Mouse (Mus musculus) myocyte (in vitro differentiated cells): ENCODE measurements at regions not wholly inside any gene's neighbourhood (a gene's known extent, or its start where the extent isn't known, plus 50 kb on each side); places are given as distances from the start of the nearest gene placed in this dataset.

Source experiments
- H3K27me3 ChIP-seq: one replicate; pipeline ENCODE4 v1.6.1; 2011; ENCODE audit not compliant: control insufficient read depth, insufficient read depth, insufficient read length
- H3K36me3 ChIP-seq: one replicate; pipeline ENCODE4 v1.6.1; 2011; ENCODE audit not compliant: control insufficient read depth, insufficient read depth
- H3K4me2 ChIP-seq: one replicate; pipeline ENCODE4 v1.6.1; 2011; ENCODE audit warnings: low read depth, control low read depth
- H3K4me3 ChIP-seq: one replicate; pipeline ENCODE4 v1.5.1; 2011; ENCODE audit warnings: mild to moderate bottlenecking, control low read depth, moderate library complexity
- H3K79me2 ChIP-seq: one replicate; pipeline ENCODE4 v1.6.1; 2011; ENCODE audit not compliant: control insufficient read depth, insufficient read depth
- H3ac ChIP-seq: one replicate; pipeline ENCODE4 v1.6.1; 2011; ENCODE audit not compliant: control insufficient read depth, insufficient read length
- CEBPB ChIP-seq: IDR thresholded peaks from 2 replicates; pipeline ENCODE4 v1.6.1; 2011; ENCODE audit warnings: mild to moderate bottlenecking, moderate library complexity; ENCODE audit not compliant: poor library complexity, insufficient read depth, severe bottlenecking
- E2F4 ChIP-seq: IDR thresholded peaks from one replicate; pipeline ENCODE4 v1.6.1; 2011; ENCODE audit warnings: mild to moderate bottlenecking, control low read depth, moderate library complexity; ENCODE audit not compliant: insufficient read depth
- MAX ChIP-seq: IDR thresholded peaks from one replicate; pipeline ENCODE4 v1.6.1; 2011; ENCODE audit warnings: low read depth, mild to moderate bottlenecking, control low read depth
- MYOD1 ChIP-seq, 3 experiments: IDR thresholded peaks; one replicate each; pipeline ENCODE4 v1.6.1; 2011; ENCODE audit warnings: control low read depth in 2 of 3, low read depth in 2 of 3, mild to moderate bottlenecking in 2 of 3, moderate library complexity in 1 of 3; ENCODE audit not compliant: insufficient read length in 2 of 3, control insufficient read depth in 1 of 3
- MYOG ChIP-seq, 3 experiments: IDR thresholded peaks; one replicate each; pipeline ENCODE4 v1.6.1; 2011; ENCODE audit warnings: control low read depth in 2 of 3, low read depth in 2 of 3, mild to moderate bottlenecking in 2 of 3; ENCODE audit not compliant: insufficient read length in 2 of 3, control insufficient read depth in 1 of 3, insufficient read depth in 1 of 3
- POLR2A ChIP-seq: IDR thresholded peaks from one replicate; pipeline ENCODE4 v1.6.1; 2011; ENCODE audit warnings: low read depth, mild to moderate bottlenecking, control low read depth, moderate library complexity; ENCODE audit not compliant: insufficient read length
- POLR2AphosphoS2 ChIP-seq: IDR thresholded peaks from one replicate; pipeline ENCODE4 v1.6.1; 2011; ENCODE audit warnings: low read depth, control low read depth; ENCODE audit not compliant: insufficient read length
- REST ChIP-seq: IDR thresholded peaks from one replicate; pipeline ENCODE4 v1.6.1; 2011; ENCODE audit warnings: mild to moderate bottlenecking, control low read depth, moderate library complexity; ENCODE audit not compliant: insufficient read depth, insufficient read length
- SRF ChIP-seq: IDR thresholded peaks from one replicate; pipeline ENCODE4 v1.6.1; 2011; ENCODE audit warnings: low read depth; ENCODE audit not compliant: control insufficient read depth, insufficient read length
- TCF12 ChIP-seq: IDR thresholded peaks from one replicate; pipeline ENCODE4 v1.6.1; 2011; ENCODE audit warnings: mild to moderate bottlenecking, control low read depth; ENCODE audit not compliant: poor library complexity, insufficient read depth, severe bottlenecking
- TCF3 ChIP-seq: IDR thresholded peaks from one replicate; pipeline ENCODE4 v1.6.1; 2011; ENCODE audit warnings: low read depth, control low read depth; ENCODE audit not compliant: insufficient read length
- USF1 ChIP-seq: IDR thresholded peaks from one replicate; pipeline ENCODE4 v1.6.1; 2011; ENCODE audit warnings: low read depth, mild to moderate bottlenecking, control low read depth, moderate library complexity

GRCm38 (mm10) chr6:133904501-133904900 lies 50.9 kb upstream of the Kap start:
- Histone ChIP-seq H3K27me3 (no peaks in the 10 kb centered on the region), H3ac (no peak overlapping the region), H3K79me2 (no peaks in the 10 kb centered on the region), H3K4me2 (no peak overlapping the region), H3K4me3 (no peak overlapping the region), H3K36me3 (no peaks in the 10 kb centered on the region)
- no peak for TF ChIP-seq POLR2A

- TF ChIP-seq REST (no peak), MYOG (IDR thresholded peaks at IDR 0.05; ENCODE audit: control insufficient read depth in 1 of 3, insufficient read depth in 1 of 3, insufficient read length in 2 of 3, low read depth in 2 of 3) (no peak), CEBPB (no peak), MAX (no peak), TCF12 (no peak), E2F4 (no peak), MYOD1 (IDR thresholded peaks at IDR 0.05; ENCODE audit: control insufficient read depth in 1 of 3, insufficient read length in 2 of 3, low read depth in 2 of 3) (no peak), SRF (no peak), USF1 (no peak), POLR2AphosphoS2 (no peak), POLR2A (no peak), TCF3 (no peak)
- Histone ChIP-seq H3K79me2 (no peaks in the 10 kb centered on the region), H3K27me3 (no peaks in the 10 kb centered on the region), H3K36me3 (no peaks in the 10 kb centered on the region), H3K4me3 (no peak overlapping the region), H3ac (no peak overlapping the region), H3K4me2 (no peak overlapping the region)
Observed at GRCm38 (mm10) chr6:133934667-133935066, 81.1 kb upstream of the Kap start.

GRCm38 (mm10) chr6:133935671-133936070 lies 82.1 kb upstream of the Kap start:
- H3K36me3 ChIP-seq, result no peaks in the 10 kb centered on the region
- no peak overlapping the region for H3ac ChIP-seq
- H3K4me2 ChIP-seq, result no peak overlapping the region
- no peak overlapping the region for H3K4me3 ChIP-seq
- TF ChIP-seq USF1 (no peak), MYOD1 (IDR thresholded peaks at IDR 0.05; ENCODE audit: control insufficient read depth in 1 of 3, insufficient read length in 2 of 3, low read depth in 2 of 3) (no peak), E2F4 (no peak), SRF (no peak), CEBPB (no peak), MAX (no peak), TCF3 (no peak), POLR2AphosphoS2 (no peak), POLR2A (no peak), TCF12 (no peak), MYOG (IDR thresholded peaks at IDR 0.05; ENCODE audit: control insufficient read depth in 1 of 3, insufficient read depth in 1 of 3, insufficient read length in 2 of 3, low read depth in 2 of 3) (no peak), REST (no peak)
- no peaks in the 10 kb centered on the region for H3K79me2 ChIP-seq
- H3K27me3 ChIP-seq, result no peaks in the 10 kb centered on the region

GRCm38 (mm10) chr6:133959902-133960634 lies 75.4 kb upstream of the Etv6 start:
- Histone ChIP-seq H3ac (no peak overlapping the region), H3K27me3 (no peaks in the 10 kb centered on the region), H3K4me2 (peak overlapping the region; percentile 22), H3K36me3 (no peaks in the 10 kb centered on the region), H3K4me3 (no peak overlapping the region), H3K79me2 (no peaks in the 10 kb centered on the region)
- TF ChIP-seq TCF3 (no peak), MYOG (IDR thresholded peaks at IDR 0.05; ENCODE audit: control insufficient read depth in 1 of 3, insufficient read depth in 1 of 3, insufficient read length in 2 of 3, low read depth in 2 of 3) (no peak), REST (no peak), MYOD1 (IDR thresholded peaks at IDR 0.05; ENCODE audit: control insufficient read depth in 1 of 3, insufficient read length in 2 of 3, low read depth in 2 of 3) (peak in 1 of 3 experiments; percentile 9), POLR2AphosphoS2 (no peak)

- Histone ChIP-seq H3ac (no peak overlapping the region), H3K36me3 (no peaks in the 10 kb centered on the region), H3K4me3 (no peak overlapping the region), H3K27me3 (no peaks in the 10 kb centered on the region), H3K4me2 (no peak overlapping the region), H3K79me2 (no peaks in the 10 kb centered on the region)
- no peak for TF ChIP-seq USF1
- TF ChIP-seq MYOD1 (IDR thresholded peaks at IDR 0.05; ENCODE audit: control insufficient read depth in 1 of 3, insufficient read length in 2 of 3, low read depth in 2 of 3), result no peak
- TF ChIP-seq MAX, result no peak
- no peak for TF ChIP-seq POLR2A
- TF ChIP-seq MYOG (IDR thresholded peaks at IDR 0.05; ENCODE audit: control insufficient read depth in 1 of 3, insufficient read depth in 1 of 3, insufficient read length in 2 of 3, low read depth in 2 of 3), result no peak
- no peak for TF ChIP-seq CEBPB
- no peak for TF ChIP-seq TCF3
Observed at GRCm38 (mm10) chr6:133960713-133961112, 74.8 kb upstream of the Etv6 start.
